Mouse (Mus musculus) spleen, adult 18-20 months (tissue): ENCODE measurements around the gene Cpz.
A peak's percentile ranks its signal among the peaks of the same experiment; 100 is the strongest.

Experiments used
- DNase-seq, 2 experiments: peaks; one replicate each; pipeline ENCODE4 v3.0.0; 2022; ENCODE audit warnings: mixed read lengths in 2 of 2

The Cpz gene

GRCm38 (mm10) chr5:35525469-35526123 is at the start of gene Cpz:
Cpz (minus strand) TSS chr5:35525698.
- DNase-seq, result no peak

- DNase-seq, result peak; percentile 77 to 88
Observed at GRCm38 (mm10) chr5:35574653-35575599, 49.4 kb upstream of the Cpz start, which contains the start of gene Trmt44. Trmt44 (minus strand) TSS chr5:35575070.

GRCm38 (mm10) chr5:35571546-35571945 is 46.0 kb upstream of the Cpz start:
- DNase-seq, result no peak

GRCm38 (mm10) chr5:35566632-35567031 is 41.1 kb upstream of the Cpz start:
- DNase-seq, result no peak

- no peak for DNase-seq
Observed at GRCm38 (mm10) chr5:35565217-35565616, 39.7 kb upstream of the Cpz start.

GRCm38 (mm10) chr5:35563449-35563848 is 38.0 kb upstream of the Cpz start:
- peak; percentile 38 to 77 for DNase-seq

- DNase-seq, result no peak
Observed at GRCm38 (mm10) chr5:35562616-35563015, 37.1 kb upstream of the Cpz start.

GRCm38 (mm10) chr5:35559447-35559846 is 33.9 kb upstream of the Cpz start:
- DNase-seq, result no peak

- DNase-seq, result no peak
Observed at GRCm38 (mm10) chr5:35557946-35558621, 32.6 kb upstream of the Cpz start.

- DNase-seq, result no peak
Observed at GRCm38 (mm10) chr5:35556393-35556792, 30.9 kb upstream of the Cpz start.

- DNase-seq, result no peak
Observed at GRCm38 (mm10) chr5:35552838-35553539, 27.5 kb upstream of the Cpz start.

- DNase-seq, result no peak
Observed at GRCm38 (mm10) chr5:35551855-35552837, 26.6 kb upstream of the Cpz start.

- no peak for DNase-seq
Observed at GRCm38 (mm10) chr5:35546127-35546526, 20.6 kb upstream of the Cpz start.

- no peak for DNase-seq
Observed at GRCm38 (mm10) chr5:35541059-35541790, 15.7 kb upstream of the Cpz start.

- DNase-seq, result no peak
Observed at GRCm38 (mm10) chr5:35540555-35540954, 15.1 kb upstream of the Cpz start.

- no peak for DNase-seq
Observed at GRCm38 (mm10) chr5:35539576-35539975, 14.1 kb upstream of the Cpz start.

- no peak for DNase-seq
Observed at GRCm38 (mm10) chr5:35538022-35538421, 12.5 kb upstream of the Cpz start.

- no peak for DNase-seq
Observed at GRCm38 (mm10) chr5:35537474-35537873, 12.0 kb upstream of the Cpz start.

- no peak for DNase-seq
Observed at GRCm38 (mm10) chr5:35536271-35536670, 10.8 kb upstream of the Cpz start.

GRCm38 (mm10) chr5:35531586-35531985 is 6.1 kb upstream of the Cpz start:
- DNase-seq, result no peak

GRCm38 (mm10) chr5:35530442-35530841 is 4.9 kb upstream of the Cpz start:
- DNase-seq, result peak in 1 of 2 experiments; percentile 28
